Mouse (Mus musculus) heart, embryonic 14.5 days (tissue): Measurements from ENCODE around the gene Hcn1. TPM values are rescaled to one million over a fixed set of nuclear protein-coding genes. Genes with fewer than 3 reads are reported as not detected.

ENCODE experiments used
- ATAC-seq: fragments of 200-750 bp; cut with Nextera tagmentation; 2 replicates; pipeline ENCODE4 v1.8.0; 2017; ENCODE audit warnings: low read depth, moderate TSS enrichment; ENCODE audit not compliant: insufficient number of reproducible peaks, insufficient read depth, low FRiP score
- H3K27ac ChIP-seq, 2 experiments: fragments of 200-500 bp in 1 of 2; fragments of 300-500 bp in 1 of 2; sonication (generic) in 1 of 2; replicated peaks in 1 of 2; 2 replicates each; pipeline ENCODE4 v1.5.1; 2012 to 2014; ENCODE audit warnings: low read depth in 2 of 2, low read length in 2 of 2, control low read depth in 1 of 2, mild to moderate bottlenecking in 1 of 2, mixed read lengths in 1 of 2; ENCODE audit not compliant: control insufficient read depth in 1 of 2, insufficient read depth in 1 of 2
- H3K27me3 ChIP-seq: fragments of 300-500 bp; sonication (generic); 2 replicates; pipeline ENCODE4 v1.6.1; 2014; ENCODE audit warnings: mild to moderate bottlenecking, low read length, control low read depth; ENCODE audit not compliant: control insufficient read depth, insufficient read depth
- H3K36me3 ChIP-seq: fragments of 300-500 bp; sonication (generic); 2 replicates; pipeline ENCODE4 v1.6.1; 2014; ENCODE audit warnings: mild to moderate bottlenecking, control low read depth, low read length, mixed read lengths; ENCODE audit not compliant: control insufficient read depth, insufficient read depth
- H3K4me1 ChIP-seq, 2 experiments: fragments of 200-500 bp in 1 of 2; fragments of 300-500 bp in 1 of 2; sonication (generic) in 1 of 2; 2 replicates each; pipeline ENCODE4 v1.6.1; 2012 to 2014; ENCODE audit warnings: low read length in 2 of 2, control low read depth in 1 of 2, mixed read lengths in 1 of 2; ENCODE audit not compliant: control insufficient read depth in 2 of 2, insufficient read depth in 2 of 2
- H3K4me2 ChIP-seq: fragments of 300-500 bp; sonication (generic); 2 replicates; pipeline ENCODE4 v1.6.1; 2014; ENCODE audit warnings: mild to moderate bottlenecking, low read length
- H3K4me3 ChIP-seq, 2 experiments: fragments of 200-500 bp in 1 of 2; fragments of 300-500 bp in 1 of 2; sonication (generic) in 1 of 2; 2 replicates each; pipeline ENCODE4 v1.5.1; 2012 to 2014; ENCODE audit warnings: low read length in 2 of 2, mild to moderate bottlenecking in 2 of 2, control low read depth in 1 of 2, low read depth in 1 of 2, moderate library complexity in 1 of 2; ENCODE audit not compliant: control insufficient read depth in 1 of 2, insufficient read depth in 1 of 2
- H3K9ac ChIP-seq: fragments of 300-500 bp; sonication (generic); 2 replicates; pipeline ENCODE4 v1.6.1; 2014; ENCODE audit warnings: mild to moderate bottlenecking, low read length
- H3K9me3 ChIP-seq: fragments of 300-500 bp; sonication (generic); 2 replicates; pipeline ENCODE4 v1.6.1; 2016; ENCODE audit warnings: low read length, control low read depth; ENCODE audit not compliant: control insufficient read depth
- WGBS: fragments of 180-500 bp; shearing (Covaris S2); extraction: QIAGEN DNeasy Blood & Tissue Kit; methylation state at CpG from one replicate; pipeline ENCODE4 v1.1.7; 2014; 5-methylcytosine and 5-hydroxymethylcytosine counted together
- polyA plus RNA-seq: library from polyadenylated mRNA; unstranded; fragments of >200 nt; fragmentation: Nextera tagmentation; extraction: Ambion mirVana; gene quantifications from 2 replicates; pipeline ENCODE4 v1.2.1, GENCODE M21; 2014

Gene Hcn1
- polyA plus RNA-seq, 1 experiment from 2014 or later = 0.14 TPM

GRCm38 (mm10) chr13:117659511-117659910 lies 57.4 kb downstream of the Hcn1 start:
- no peak for ATAC-seq
- H3K27ac ChIP-seq = no peak overlapping the region
- H3K4me3 ChIP-seq = no peak overlapping the region
- no peaks in the 10 kb centered on the region for H3K27me3 ChIP-seq
- H3K36me3 ChIP-seq = no peaks in the 10 kb centered on the region
- 53% methylated on average over 7 of the region's 7 CpGs for WGBS
- H3K4me1 ChIP-seq = no peaks in the 10 kb centered on the region
- H3K9me3 ChIP-seq = no peaks in the 10 kb centered on the region
- no peak overlapping the region for H3K9ac ChIP-seq
- H3K4me2 ChIP-seq = no peak overlapping the region

DNA sequence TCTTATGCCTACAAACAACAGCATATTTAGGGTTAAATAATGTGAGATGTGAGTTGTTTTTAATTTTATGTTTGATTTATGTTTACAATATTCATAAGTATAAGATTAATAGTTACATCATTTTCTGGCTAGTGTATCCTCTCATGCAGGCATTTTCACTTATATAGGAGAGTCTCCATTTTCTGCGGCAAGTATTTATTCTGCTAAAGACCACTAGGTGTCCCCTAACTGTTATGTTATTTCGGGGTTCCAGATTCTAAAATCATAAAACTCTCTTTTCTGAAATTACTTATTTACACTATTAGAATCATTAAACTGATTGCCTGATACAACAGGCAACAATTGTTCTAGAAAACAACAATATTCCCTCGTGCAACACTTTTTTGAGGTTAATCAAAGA lies 60.5 kb downstream of the Hcn1 start:
- Histone ChIP-seq H3K4me1 (no peaks in the 10 kb centered on the region), H3K9me3 (no peaks in the 10 kb centered on the region), H3K4me3 (no peak overlapping the region), H3K27ac (no peak overlapping the region), H3K27me3 (no peaks in the 10 kb centered on the region), H3K4me2 (no peak overlapping the region), H3K36me3 (no peaks in the 10 kb centered on the region), H3K9ac (no peak overlapping the region)
- no peak for ATAC-seq
- 70% methylated on average over 3 of the region's 3 CpGs for whole genome bisulfite sequencing

DNA sequence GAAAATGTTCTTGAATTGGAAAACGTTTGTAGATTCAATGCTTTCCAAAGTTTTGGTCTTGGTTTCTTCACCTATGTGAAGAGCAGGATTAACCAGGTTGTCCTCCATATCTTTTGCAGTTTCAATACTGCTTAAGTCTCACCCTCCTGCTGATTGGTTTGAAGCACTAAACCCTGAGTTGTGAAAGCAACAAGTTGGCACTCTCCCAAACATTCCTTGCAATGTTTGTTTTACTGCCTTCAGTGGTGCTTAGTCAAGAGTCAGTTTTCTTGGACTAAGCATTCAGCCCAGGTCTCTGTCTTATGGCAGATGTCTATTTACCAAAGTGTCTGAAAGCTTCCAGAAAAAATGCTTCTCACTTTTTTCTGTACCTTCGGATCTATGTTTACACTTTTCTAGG lies 67.2 kb downstream of the Hcn1 start:
- H3K4me3 ChIP-seq = no peak overlapping the region
- no peak overlapping the region for H3K4me2 ChIP-seq
- no peak overlapping the region for H3K9ac ChIP-seq
- no peaks in the 10 kb centered on the region for H3K36me3 ChIP-seq
- no peaks in the 10 kb centered on the region for H3K27me3 ChIP-seq
- peaks cover 0 to 5% of the 10 kb centered on the region in 2 experiments; a peak in 1 of 4 replicates for H3K4me1 ChIP-seq
- ATAC-seq = no peak
- no peaks in the 10 kb centered on the region for H3K9me3 ChIP-seq
- WGBS = 35% methylated on average over 2 of the region's 2 CpGs
- no peak overlapping the region for H3K27ac ChIP-seq

DNA sequence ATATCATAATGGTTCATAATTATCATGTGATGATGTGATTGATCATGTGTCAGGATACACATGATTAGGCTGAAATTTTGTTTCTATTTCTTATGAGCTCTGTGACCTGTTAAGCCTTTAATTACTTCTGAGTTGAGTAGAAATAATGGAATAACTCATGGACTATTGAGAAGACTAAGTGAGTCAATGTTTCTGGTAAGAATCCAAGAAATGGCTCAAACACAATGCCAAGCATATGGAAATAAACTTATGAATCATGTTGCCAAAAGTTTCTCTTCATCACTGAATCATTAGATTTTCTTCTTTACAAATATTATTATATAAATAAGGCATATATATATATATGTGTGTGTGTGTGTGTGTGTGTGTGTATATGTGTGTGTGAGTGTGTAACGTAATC lies 69.7 kb downstream of the Hcn1 start:
- Histone ChIP-seq H3K4me2 (no peak overlapping the region), H3K9me3 (no peaks in the 10 kb centered on the region), H3K4me3 (no peak overlapping the region), H3K4me1 (peaks cover 0 to 5% of the 10 kb centered on the region in 2 experiments; a peak in 1 of 4 replicates), H3K27ac (no peak overlapping the region), H3K9ac (no peak overlapping the region), H3K27me3 (no peaks in the 10 kb centered on the region), H3K36me3 (no peaks in the 10 kb centered on the region)
- ATAC-seq = no peak
- WGBS = 97% methylated on average over 1 of the region's 1 CpGs

DNA sequence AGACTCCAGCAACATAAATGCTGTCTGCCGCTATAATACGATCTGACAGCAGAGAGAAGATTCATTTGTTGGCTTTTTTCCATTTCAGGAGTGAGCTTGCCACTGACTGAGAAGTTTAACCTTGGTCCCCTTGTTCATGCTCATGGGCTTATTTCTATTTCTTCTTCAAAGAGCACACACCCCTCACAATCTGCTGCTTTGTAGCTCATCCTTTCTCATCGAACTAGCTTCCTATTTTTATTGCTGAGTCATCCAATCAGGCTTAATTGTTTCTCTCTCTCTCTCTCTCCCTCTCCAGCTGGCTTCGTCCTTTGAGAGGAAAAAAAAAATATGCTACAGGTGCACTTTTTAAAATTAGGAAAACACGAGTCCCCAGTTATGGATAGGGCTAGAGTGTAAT lies 74.3 kb downstream of the Hcn1 start:
- no peaks in the 10 kb centered on the region for H3K36me3 ChIP-seq
- no peaks in the 10 kb centered on the region for H3K9me3 ChIP-seq
- H3K27ac ChIP-seq = no peak overlapping the region
- no peaks in the 10 kb centered on the region for H3K4me1 ChIP-seq
- no peaks in the 10 kb centered on the region for H3K27me3 ChIP-seq
- H3K9ac ChIP-seq = no peak overlapping the region
- H3K4me2 ChIP-seq = no peak overlapping the region
- H3K4me3 ChIP-seq = no peak overlapping the region
- WGBS = 74% methylated on average over 5 of the region's 5 CpGs
- no peak for ATAC-seq

GRCm38 (mm10) chr13:117687670-117688069 lies 85.5 kb downstream of the Hcn1 start:
- ATAC-seq = no peak
- WGBS = 82% methylated on average over 7 of the region's 7 CpGs

DNA sequence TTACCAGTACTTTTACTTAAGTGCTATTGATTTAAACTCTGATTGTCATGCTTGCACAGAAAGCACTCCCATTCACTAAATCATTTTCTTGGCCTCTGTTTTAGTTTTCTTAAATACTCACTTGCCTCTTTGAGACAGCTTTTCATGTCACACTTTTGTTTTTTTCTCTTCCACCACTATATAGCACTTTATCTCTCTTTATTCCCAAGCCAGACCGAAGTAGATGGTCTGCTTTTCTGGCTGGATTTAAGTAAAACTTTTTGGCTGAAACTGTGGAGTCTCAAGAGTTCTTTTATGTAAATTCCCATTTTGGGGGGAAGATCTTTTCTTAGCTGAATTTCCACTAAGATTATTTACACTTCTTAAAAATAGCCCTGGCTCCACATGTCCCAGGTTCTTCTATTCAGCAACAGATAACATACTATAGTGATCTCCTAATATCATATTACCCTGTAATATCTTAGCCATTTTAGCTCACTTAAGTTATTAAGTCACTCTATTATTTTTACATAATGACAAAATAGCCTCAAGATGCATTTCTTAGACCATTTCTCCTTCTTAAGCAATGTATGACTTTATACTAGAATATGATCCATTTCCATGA lies 92.7 kb downstream of the Hcn1 start:
- no peaks in the 10 kb centered on the region for H3K27me3 ChIP-seq
- H3K9ac ChIP-seq = no peak overlapping the region
- H3K4me2 ChIP-seq = no peak overlapping the region
- no peak for ATAC-seq
- H3K36me3 ChIP-seq = no peaks in the 10 kb centered on the region
- 72% methylated on average over 1 of the region's 1 CpGs for WGBS
- H3K27ac ChIP-seq = no peak overlapping the region
- no peaks in the 10 kb centered on the region for H3K9me3 ChIP-seq
- no peaks in the 10 kb centered on the region for H3K4me1 ChIP-seq
- no peak overlapping the region for H3K4me3 ChIP-seq

More at GRCm38 (mm10) chr13:117687670-117688069, 85.5 kb downstream of the Hcn1 start:
- Histone ChIP-seq H3K27ac (no peak overlapping the region), H3K4me2 (no peak overlapping the region), H3K4me1 (no peaks in the 10 kb centered on the region), H3K27me3 (no peaks in the 10 kb centered on the region), H3K9me3 (no peaks in the 10 kb centered on the region), H3K9ac (no peak overlapping the region), H3K4me3 (no peak overlapping the region), H3K36me3 (no peaks in the 10 kb centered on the region)

DNA sequence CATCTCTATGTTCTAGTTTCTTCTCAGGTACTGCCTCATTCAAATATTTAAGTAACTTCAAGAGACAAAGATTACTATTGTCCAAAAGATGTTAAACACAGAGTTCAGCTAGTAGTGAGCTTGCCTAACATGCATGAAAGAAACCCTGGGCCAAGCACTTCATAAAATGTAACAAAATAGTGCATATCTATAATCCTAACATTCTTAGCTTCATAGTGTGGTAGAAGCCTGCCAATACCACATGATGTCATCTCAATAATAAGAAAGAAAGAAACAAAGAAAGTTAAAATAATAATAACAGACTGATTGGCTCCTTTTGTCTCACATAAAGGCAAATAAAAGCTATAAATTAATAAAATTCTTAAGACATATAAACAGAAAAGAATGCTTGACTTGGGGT lies 103.5 kb downstream of the Hcn1 start:
- Histone ChIP-seq H3K4me1 (peaks cover 0 to 20% of the 10 kb centered on the region in 2 experiments; a peak in 3 of 4 replicates), H3K4me2 (no peak overlapping the region), H3K36me3 (no peaks in the 10 kb centered on the region), H3K4me3 (no peak overlapping the region), H3K27ac (no peak overlapping the region), H3K9me3 (no peaks in the 10 kb centered on the region), H3K27me3 (no peaks in the 10 kb centered on the region), H3K9ac (no peak overlapping the region)
- ATAC-seq = no peak
